Mouse (Mus musculus): Measurements from ENCODE around the gene Bend7. TPM values are rescaled to one million over a fixed set of nuclear protein-coding genes. Genes with fewer than 3 reads are reported as not detected.

Gene Bend7
- polyA plus RNA-seq, 1 experiment, result 3.7 TPM

DNA sequence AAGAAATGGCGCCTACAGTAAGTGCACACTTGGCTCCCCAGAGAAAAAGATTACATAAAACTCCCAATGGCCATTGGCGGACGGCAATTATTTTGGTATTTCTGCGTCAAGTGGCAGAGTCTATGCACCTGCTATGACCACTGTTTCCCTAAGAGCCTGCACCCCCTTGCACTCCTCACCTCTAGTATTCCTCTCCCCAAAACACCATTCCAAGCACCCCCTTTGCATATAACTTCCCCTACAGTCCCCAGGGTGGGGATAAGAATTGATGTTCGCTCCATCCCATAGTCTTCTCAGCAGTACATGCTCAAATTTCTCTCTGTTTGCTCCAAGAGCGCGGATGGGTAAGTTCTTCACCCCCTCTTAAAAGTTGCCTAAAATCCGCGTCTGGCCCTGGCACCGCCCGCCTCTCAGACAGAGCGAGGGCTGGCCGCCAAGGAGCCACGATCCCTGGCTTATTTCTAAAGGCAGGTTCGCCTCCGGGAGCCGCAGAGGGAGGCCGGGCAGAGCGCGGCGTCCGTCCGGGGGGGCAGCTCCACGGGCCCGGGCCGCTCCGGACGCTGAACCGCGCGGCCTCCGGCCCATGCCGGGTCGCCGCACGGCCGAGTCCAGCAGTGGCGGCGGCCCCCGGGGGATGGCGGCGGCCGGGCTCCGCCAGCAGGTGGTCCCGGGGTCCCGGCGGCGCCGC lies 406 bp upstream of the Bend7 start:
- H3K36me3 ChIP-seq (ENCODE audit: control insufficient read depth, insufficient read depth, low read length, poor library complexity, severe bottlenecking), result no peaks in the 10 kb centered on the region
- H3K27ac ChIP-seq (ENCODE audit: insufficient read depth, low read length), result no peak overlapping the region
- peaks cover 4% of the 10 kb centered on the region for H3K4me1 ChIP-seq (ENCODE audit: control insufficient read depth, insufficient read depth, low read length)
- TF ChIP-seq CTCF (IDR thresholded peaks at IDR 0.05; ENCODE audit: low read depth, low read length), result no peak
- TF ChIP-seq POLR2A (IDR thresholded peaks at IDR 0.05; ENCODE audit: insufficient read depth, low read length), result no peak
- no peak for TF ChIP-seq EP300 (IDR thresholded peaks at IDR 0.05; ENCODE audit: insufficient read depth, low read depth, low read length)
- H3K4me3 ChIP-seq (ENCODE audit: low read depth, low read length), result peak overlapping the region; percentile 81
- no peaks in the 10 kb centered on the region for H3K9me3 ChIP-seq (replicated peaks; ENCODE audit: control insufficient read depth, insufficient read depth, low read length, poor library complexity, severe bottlenecking)
- peak overlapping the region; percentile 92 for H3K9ac ChIP-seq (ENCODE audit: low read depth, poor library complexity, severe bottlenecking)
- peaks cover 13% of the 10 kb centered on the region for H3K27me3 ChIP-seq (ENCODE audit: control insufficient read depth, insufficient read depth, low read length, poor library complexity, severe bottlenecking)

DNA sequence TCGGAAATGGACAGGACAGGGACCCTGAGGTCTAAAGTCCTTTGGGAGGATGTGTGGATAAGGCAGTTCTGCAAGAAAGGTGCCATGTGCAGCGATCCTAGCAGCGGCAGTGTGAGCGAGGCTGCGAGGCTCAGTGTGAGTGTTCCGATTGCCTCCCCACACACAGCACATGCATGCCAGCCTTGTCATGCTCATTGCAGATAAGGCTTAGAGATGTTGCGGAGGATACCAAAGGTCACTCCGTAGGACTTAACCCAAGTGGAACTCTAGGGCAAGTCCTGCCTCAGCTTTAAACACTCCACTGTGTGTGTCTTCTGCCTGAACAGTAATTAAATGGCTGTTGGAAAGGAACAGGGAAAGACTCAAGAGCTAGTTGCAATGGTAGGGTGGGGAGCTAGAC lies 5.5 kb downstream of the Bend7 start:
- TF ChIP-seq EP300 (IDR thresholded peaks at IDR 0.05; ENCODE audit: insufficient read depth, low read depth, low read length), result no peak
- TF ChIP-seq CTCF (IDR thresholded peaks at IDR 0.05; ENCODE audit: low read depth, low read length), result no peak
- TF ChIP-seq POLR2A (IDR thresholded peaks at IDR 0.05; ENCODE audit: insufficient read depth, low read length), result no peak
- H3K27me3 ChIP-seq (ENCODE audit: control insufficient read depth, insufficient read depth, low read length, poor library complexity, severe bottlenecking), result peaks cover 7% of the 10 kb centered on the region
- no peak overlapping the region for H3K4me3 ChIP-seq (ENCODE audit: low read depth, low read length)
- H3K36me3 ChIP-seq (ENCODE audit: control insufficient read depth, insufficient read depth, low read length, poor library complexity, severe bottlenecking), result no peaks in the 10 kb centered on the region
- no peaks in the 10 kb centered on the region for H3K9me3 ChIP-seq (replicated peaks; ENCODE audit: control insufficient read depth, insufficient read depth, low read length, poor library complexity, severe bottlenecking)
- H3K9ac ChIP-seq (ENCODE audit: low read depth, poor library complexity, severe bottlenecking), result no peak overlapping the region
- H3K27ac ChIP-seq (ENCODE audit: insufficient read depth, low read length), result no peak overlapping the region
- H3K4me1 ChIP-seq (ENCODE audit: control insufficient read depth, insufficient read depth, low read length), result peaks cover 2% of the 10 kb centered on the region

DNA sequence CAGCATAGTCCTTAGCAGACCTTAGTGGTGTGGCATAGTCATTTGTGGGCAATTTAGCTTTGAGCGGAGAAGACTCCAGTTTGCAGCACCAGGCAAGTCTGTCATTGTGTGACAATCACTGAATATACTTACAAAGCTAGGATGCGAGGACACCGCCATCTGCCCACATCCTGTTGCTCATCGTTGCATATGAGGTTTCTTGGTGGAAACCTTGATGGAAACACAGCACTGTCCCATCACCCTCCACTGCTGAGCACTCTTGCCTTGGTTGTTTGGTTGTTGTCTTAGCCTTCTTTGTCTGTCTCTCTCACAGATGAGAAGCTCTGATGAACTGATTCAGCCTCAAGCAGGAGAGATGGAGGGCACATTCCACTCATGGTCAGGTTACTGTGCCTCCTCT lies 12.5 kb downstream of the Bend7 start:
- Histone ChIP-seq H3K36me3 (ENCODE audit: control insufficient read depth, insufficient read depth, low read length, poor library complexity, severe bottlenecking) (no peaks in the 10 kb centered on the region), H3K9ac (ENCODE audit: low read depth, poor library complexity, severe bottlenecking) (no peak overlapping the region), H3K27ac (ENCODE audit: insufficient read depth, low read length) (no peak overlapping the region), H3K4me3 (ENCODE audit: low read depth, low read length) (no peak overlapping the region), H3K4me1 (ENCODE audit: control insufficient read depth, insufficient read depth, low read length) (no peaks in the 10 kb centered on the region), H3K27me3 (ENCODE audit: control insufficient read depth, insufficient read depth, low read length, poor library complexity, severe bottlenecking) (no peaks in the 10 kb centered on the region; the same call in 1 of the 2 replicates), H3K9me3 (replicated peaks; ENCODE audit: control insufficient read depth, insufficient read depth, low read length, poor library complexity, severe bottlenecking) (no peaks in the 10 kb centered on the region)
- no peak for TF ChIP-seq CTCF (IDR thresholded peaks at IDR 0.05; ENCODE audit: low read depth, low read length)
- TF ChIP-seq POLR2A (IDR thresholded peaks at IDR 0.05; ENCODE audit: insufficient read depth, low read length), result no peak
- no peak for TF ChIP-seq EP300 (IDR thresholded peaks at IDR 0.05; ENCODE audit: insufficient read depth, low read depth, low read length)

DNA sequence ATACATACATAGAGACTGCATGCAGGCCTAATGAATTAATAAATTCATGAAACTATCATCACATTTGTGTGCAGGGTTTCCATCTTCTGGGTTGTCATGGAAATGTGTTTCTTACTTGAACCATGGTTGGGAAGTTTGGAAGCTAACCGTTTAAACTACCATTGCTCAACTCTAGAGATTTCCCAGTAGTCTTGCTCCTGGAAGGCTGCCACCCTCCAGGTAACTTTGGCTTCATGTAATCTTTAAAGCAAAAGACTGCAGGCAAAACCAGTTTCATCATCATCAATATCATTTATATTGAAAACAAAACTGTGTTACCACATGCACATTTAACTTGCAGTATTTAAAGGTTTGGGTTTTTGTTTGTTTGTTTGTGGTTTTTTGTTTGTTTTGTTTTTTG lies 16.3 kb downstream of the Bend7 start:
- TF ChIP-seq EP300 (IDR thresholded peaks at IDR 0.05; ENCODE audit: insufficient read depth, low read depth, low read length) (no peak), POLR2A (IDR thresholded peaks at IDR 0.05; ENCODE audit: insufficient read depth, low read length) (no peak), CTCF (IDR thresholded peaks at IDR 0.05; ENCODE audit: low read depth, low read length) (no peak)
- H3K9me3 ChIP-seq (replicated peaks; ENCODE audit: control insufficient read depth, insufficient read depth, low read length, poor library complexity, severe bottlenecking), result no peaks in the 10 kb centered on the region
- H3K4me1 ChIP-seq (ENCODE audit: control insufficient read depth, insufficient read depth, low read length), result no peaks in the 10 kb centered on the region
- no peak overlapping the region for H3K9ac ChIP-seq (ENCODE audit: low read depth, poor library complexity, severe bottlenecking)
- H3K36me3 ChIP-seq (ENCODE audit: control insufficient read depth, insufficient read depth, low read length, poor library complexity, severe bottlenecking), result no peaks in the 10 kb centered on the region
- no peak overlapping the region for H3K27ac ChIP-seq (ENCODE audit: insufficient read depth, low read length)
- H3K4me3 ChIP-seq (ENCODE audit: low read depth, low read length), result no peak overlapping the region
- H3K27me3 ChIP-seq (ENCODE audit: control insufficient read depth, insufficient read depth, low read length, poor library complexity, severe bottlenecking), result no peaks in the 10 kb centered on the region; the same call in 1 of the 2 replicates

DNA sequence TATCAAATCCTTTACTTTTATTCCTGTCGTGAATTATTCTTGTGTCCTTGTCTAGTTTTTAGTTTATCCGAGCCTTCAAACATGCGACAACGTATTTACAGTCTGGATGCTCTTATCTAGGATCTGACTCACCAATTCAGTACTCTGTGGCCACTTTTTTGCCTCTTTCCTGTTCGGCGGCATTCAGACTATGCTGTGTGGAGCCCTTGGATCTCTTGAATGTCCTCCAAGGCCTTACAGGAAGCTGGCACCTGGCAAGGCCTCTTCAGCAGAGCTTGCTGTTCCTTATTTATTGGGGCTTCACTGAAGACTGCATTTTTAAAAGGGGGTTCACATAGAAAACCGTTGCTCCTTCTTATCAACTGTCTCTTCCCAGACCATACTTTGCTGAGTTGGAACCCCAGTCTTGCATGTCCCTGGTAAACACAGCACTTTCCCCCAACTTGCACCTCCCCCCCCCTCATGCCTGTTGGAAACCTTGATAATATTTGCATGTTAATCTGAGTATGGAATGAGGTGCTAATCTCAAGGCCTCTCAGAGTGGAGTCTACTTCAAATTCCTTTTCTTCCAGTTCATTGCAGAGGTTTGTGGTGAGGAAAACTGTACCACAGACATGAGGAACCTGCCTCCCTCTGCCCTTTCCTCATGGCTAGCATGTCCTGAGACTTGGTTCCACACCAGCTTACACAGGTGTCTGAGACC lies 18.6 kb downstream of the Bend7 start:
- H3K4me1 ChIP-seq (ENCODE audit: control insufficient read depth, insufficient read depth, low read length), result no peaks in the 10 kb centered on the region
- no peaks in the 10 kb centered on the region for H3K9me3 ChIP-seq (replicated peaks; ENCODE audit: control insufficient read depth, insufficient read depth, low read length, poor library complexity, severe bottlenecking)
- no peaks in the 10 kb centered on the region for H3K36me3 ChIP-seq (ENCODE audit: control insufficient read depth, insufficient read depth, low read length, poor library complexity, severe bottlenecking)
- no peaks in the 10 kb centered on the region; the same call in 1 of the 2 replicates for H3K27me3 ChIP-seq (ENCODE audit: control insufficient read depth, insufficient read depth, low read length, poor library complexity, severe bottlenecking)
- H3K4me3 ChIP-seq (ENCODE audit: low read depth, low read length), result no peak overlapping the region
- TF ChIP-seq EP300 (IDR thresholded peaks at IDR 0.05; ENCODE audit: insufficient read depth, low read depth, low read length), result no peak
- no peak overlapping the region for H3K9ac ChIP-seq (ENCODE audit: low read depth, poor library complexity, severe bottlenecking)
- no peak overlapping the region for H3K27ac ChIP-seq (ENCODE audit: insufficient read depth, low read length)

DNA sequence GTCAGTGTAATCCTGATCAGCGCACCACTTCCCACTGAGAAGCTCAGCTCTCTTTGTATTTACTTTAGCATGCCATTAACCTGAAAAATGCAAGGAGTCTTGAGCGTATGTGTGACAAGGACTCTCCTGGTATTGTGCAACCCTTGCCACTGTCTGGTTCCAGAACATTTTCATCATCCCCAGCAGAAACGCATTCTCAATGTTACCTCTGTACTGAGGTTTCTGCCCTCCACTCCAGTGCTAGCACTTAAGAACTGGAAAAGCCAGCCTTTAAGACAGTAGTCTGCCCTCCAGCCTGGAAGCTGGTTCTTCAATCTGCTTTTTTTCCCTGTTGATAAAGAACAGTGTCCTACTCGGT lies 19.1 kb downstream of the Bend7 start:
- H3K4me3 ChIP-seq (ENCODE audit: low read depth, low read length), result no peak overlapping the region
- no peak overlapping the region for H3K27ac ChIP-seq (ENCODE audit: insufficient read depth, low read length)
- no peaks in the 10 kb centered on the region; the same call in 1 of the 2 replicates for H3K27me3 ChIP-seq (ENCODE audit: control insufficient read depth, insufficient read depth, low read length, poor library complexity, severe bottlenecking)
- no peak for TF ChIP-seq CTCF (IDR thresholded peaks at IDR 0.05; ENCODE audit: low read depth, low read length)
- TF ChIP-seq POLR2A (IDR thresholded peaks at IDR 0.05; ENCODE audit: insufficient read depth, low read length), result no peak
- no peak for TF ChIP-seq EP300 (IDR thresholded peaks at IDR 0.05; ENCODE audit: insufficient read depth, low read depth, low read length)
- no peaks in the 10 kb centered on the region for H3K9me3 ChIP-seq (replicated peaks; ENCODE audit: control insufficient read depth, insufficient read depth, low read length, poor library complexity, severe bottlenecking)
- no peaks in the 10 kb centered on the region for H3K4me1 ChIP-seq (ENCODE audit: control insufficient read depth, insufficient read depth, low read length)
- H3K36me3 ChIP-seq (ENCODE audit: control insufficient read depth, insufficient read depth, low read length, poor library complexity, severe bottlenecking), result no peaks in the 10 kb centered on the region
- no peak overlapping the region for H3K9ac ChIP-seq (ENCODE audit: low read depth, poor library complexity, severe bottlenecking)

Measured in ES-Bruce4 (cell line).